Mouse (Mus musculus) limb, embryonic 15.5 days (tissue): ENCODE results near the gene Asic2. TPM values are rescaled to one million over a fixed set of nuclear protein-coding genes. Genes with fewer than 3 reads are reported as not detected.

Experiments used
- ATAC-seq: fragments of 200-750 bp; cut with Nextera tagmentation; 2 replicates; pipeline ENCODE4 v1.8.0; 2017; ENCODE audit warnings: low read depth, moderate TSS enrichment; ENCODE audit not compliant: insufficient number of reproducible peaks, low FRiP score, low TSS enrichment
- H3K27ac ChIP-seq: fragments of 300-500 bp; sonication (generic); 2 replicates; pipeline ENCODE4 v1.5.1; 2015; ENCODE audit warnings: moderate library complexity, mild to moderate bottlenecking, inconsistent platforms
- H3K27me3 ChIP-seq: fragments of 300-500 bp; sonication (generic); 2 replicates; pipeline ENCODE4 v1.6.1; 2015; ENCODE audit warnings: inconsistent platforms
- H3K36me3 ChIP-seq: fragments of 300-500 bp; sonication (generic); 2 replicates; pipeline ENCODE4 v1.6.1; 2015; ENCODE audit warnings: inconsistent platforms
- H3K4me1 ChIP-seq: fragments of 300-500 bp; sonication (generic); 2 replicates; pipeline ENCODE4 v1.6.1; 2015; ENCODE audit warnings: inconsistent platforms
- H3K4me2 ChIP-seq: fragments of 300-500 bp; sonication (generic); 2 replicates; pipeline ENCODE4 v1.6.1; 2015; ENCODE audit warnings: mild to moderate bottlenecking, inconsistent platforms
- H3K4me3 ChIP-seq: fragments of 300-500 bp; sonication (generic); 2 replicates; pipeline ENCODE4 v1.5.1; 2015; ENCODE audit warnings: mild to moderate bottlenecking, inconsistent platforms
- H3K9ac ChIP-seq: fragments of 300-500 bp; sonication (generic); 2 replicates; pipeline ENCODE4 v1.6.1; 2015; ENCODE audit warnings: inconsistent platforms
- H3K9me3 ChIP-seq: fragments of 300-500 bp; sonication (generic); 2 replicates; pipeline ENCODE4 v1.6.1; 2016; ENCODE audit warnings: inconsistent platforms
- WGBS: fragments of 180-500 bp; shearing (Covaris S2); methylation state at CpG from one replicate; pipeline ENCODE4 v1.1.7; 2015; 5-methylcytosine and 5-hydroxymethylcytosine counted together
- polyA plus RNA-seq: library from polyadenylated mRNA; unstranded; fragments of >200 nt; fragmentation: Nextera tagmentation; extraction: Ambion mirVana; gene quantifications from 2 replicates; pipeline ENCODE4 v1.2.1, GENCODE M21; 2015

Gene Asic2
- polyA plus RNA-seq, 1 experiment from 2014 or later = 0.51 TPM

DNA sequence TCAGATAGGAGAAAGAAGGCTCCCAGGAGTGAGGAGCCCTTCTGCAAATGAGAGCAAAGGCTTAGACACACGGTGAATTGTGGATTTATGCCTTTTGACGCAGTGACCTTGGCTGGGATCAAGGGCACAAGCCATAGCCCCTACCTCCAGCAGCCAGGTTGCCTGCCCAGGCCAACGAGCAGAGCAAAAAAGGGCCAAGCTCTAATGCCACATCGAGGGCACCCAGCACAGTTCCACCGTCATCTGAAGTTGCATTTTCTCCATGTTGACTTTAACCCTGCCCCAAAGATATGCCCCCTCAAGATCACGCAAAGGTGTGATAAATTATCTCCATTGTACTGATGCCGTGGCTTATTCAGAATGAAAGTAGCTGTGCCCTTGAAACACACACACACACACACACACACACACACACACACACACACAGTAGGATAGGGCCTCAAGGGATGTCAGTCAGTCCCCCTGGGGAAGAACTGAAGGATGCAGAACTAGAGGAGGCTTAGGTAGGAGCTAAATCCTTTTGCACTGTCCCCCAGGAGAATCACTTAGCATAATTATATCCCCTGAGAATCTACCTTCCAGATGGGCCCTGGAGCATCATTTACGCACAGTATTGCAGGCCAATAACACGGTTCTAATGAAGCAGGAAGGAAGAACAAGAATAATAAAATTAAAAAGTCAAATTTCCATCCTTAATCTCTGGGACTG, 96.6 kb downstream of the Asic2 start:
- no peak overlapping the region for H3K4me3 ChIP-seq
- WGBS = 55% methylated on average over 9 of the region's 9 CpGs
- no peak overlapping the region for H3K4me2 ChIP-seq
- H3K9ac ChIP-seq = no peak overlapping the region
- no peaks in the 10 kb centered on the region for H3K36me3 ChIP-seq
- no peaks in the 10 kb centered on the region for H3K4me1 ChIP-seq
- no peaks in the 10 kb centered on the region for H3K27me3 ChIP-seq
- H3K27ac ChIP-seq = no peak overlapping the region
- no peaks in the 10 kb centered on the region for H3K9me3 ChIP-seq
- no peak for ATAC-seq

DNA sequence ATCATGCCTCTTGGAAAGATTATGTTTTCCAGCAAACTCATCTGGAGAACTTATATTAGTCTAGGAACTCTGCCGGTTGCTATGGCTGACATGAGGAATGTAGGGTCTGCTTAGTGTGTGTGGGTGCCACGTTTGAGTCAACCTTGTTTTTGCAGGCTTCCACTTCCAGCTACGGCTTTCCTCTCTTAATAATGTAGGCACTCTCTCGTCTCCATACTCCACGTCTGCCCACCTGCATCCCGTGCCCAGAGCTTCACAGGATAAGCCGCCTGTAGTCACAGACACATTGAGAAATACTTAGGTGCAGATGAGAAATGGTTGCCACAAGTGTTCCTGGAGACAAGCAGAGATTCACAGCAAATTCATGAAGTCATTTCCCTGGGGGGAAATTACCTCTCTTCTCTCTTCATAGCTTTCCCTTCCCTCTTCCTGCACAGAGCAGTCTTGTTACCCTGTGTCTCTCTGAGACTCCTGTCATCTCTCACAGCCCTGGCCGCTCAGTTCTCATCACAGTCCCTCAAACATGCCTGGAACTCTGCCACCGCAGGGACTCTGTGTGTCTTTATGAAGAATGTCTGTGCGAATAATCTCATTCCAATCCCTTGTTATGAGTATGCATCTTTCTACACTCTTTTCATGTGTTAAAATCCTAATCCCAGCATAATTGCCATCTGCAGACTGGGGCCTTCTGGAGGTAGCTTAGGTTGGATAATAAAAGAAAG, 102.4 kb downstream of the Asic2 start:
- no peak overlapping the region for H3K4me2 ChIP-seq

DNA sequence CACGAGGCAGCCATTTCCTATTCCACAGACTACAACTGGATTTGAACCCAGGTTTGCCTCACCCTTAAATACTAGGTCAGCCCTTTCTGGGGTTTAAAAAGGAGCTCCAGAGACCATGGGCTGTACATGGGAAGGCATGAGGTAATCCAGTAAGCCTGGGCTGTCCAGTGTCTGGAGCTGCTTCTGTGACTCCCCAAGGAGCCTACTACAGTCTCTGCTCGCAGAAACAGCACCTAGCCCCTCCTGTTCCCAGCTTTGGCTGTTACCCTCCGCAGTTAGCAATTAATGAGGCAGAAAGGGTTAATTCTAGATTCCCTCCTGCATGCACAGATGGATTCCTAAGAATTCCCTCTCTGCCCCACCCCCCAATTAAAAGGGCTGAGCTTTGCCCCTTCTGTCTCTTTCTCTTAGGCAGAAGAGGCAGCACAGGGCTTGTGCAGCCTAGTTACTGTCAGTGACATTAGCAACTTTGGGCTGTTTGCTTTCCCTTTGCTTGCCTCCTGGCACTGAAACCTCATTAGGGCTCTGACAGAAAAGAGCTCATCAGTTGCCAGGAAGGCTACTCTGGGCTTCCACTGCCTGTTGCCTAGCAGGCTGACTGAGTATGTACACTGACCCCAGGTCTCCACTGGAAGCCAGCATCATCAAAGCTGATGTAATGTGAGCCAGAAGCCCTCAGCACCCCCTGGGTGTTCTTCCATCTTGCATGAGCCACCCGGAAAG, 107.8 kb downstream of the Asic2 start, which contains the start of gene 5530401A14Rik:
Gene 5530401A14Rik (plus strand): TSS at position 424 of the 723 bp plus-strand sequence.
- Histone ChIP-seq H3K4me2 (no peak within 1 kb of the TSS), H3K9ac (no peak within 1 kb of the TSS), H3K9me3 (no peaks in the 10 kb centered on the region), H3K27ac (no peak within 1 kb of the TSS), H3K27me3 (no peaks in the 10 kb centered on the region), H3K4me1 (peaks cover 11% of the 10 kb centered on the region; the same call in 1 of the 2 replicates), H3K4me3 (no peak within 1 kb of the TSS), H3K36me3 (no peaks in the 10 kb centered on the region)
- WGBS = 30% methylated on average over 4 of the region's 4 CpGs
- 0 out of 2 replicates have a peak, but pooled peaks have one; percentile 44 for ATAC-seq

More for the DNA sequence above, 102.4 kb downstream of the Asic2 start:
- Histone ChIP-seq H3K9me3 (no peaks in the 10 kb centered on the region), H3K4me1 (0 out of 2 replicates have a peak, but pooled peaks cover 4% of the 10 kb centered on the region), H3K36me3 (no peaks in the 10 kb centered on the region), H3K27me3 (no peaks in the 10 kb centered on the region), H3K27ac (peak overlapping the region; percentile 65; the same call in 1 of the 2 replicates), H3K4me3 (no peak overlapping the region), H3K9ac (no peak overlapping the region)
- 51% methylated on average over 10 of the region's 10 CpGs for WGBS
- no peak for ATAC-seq

DNA sequence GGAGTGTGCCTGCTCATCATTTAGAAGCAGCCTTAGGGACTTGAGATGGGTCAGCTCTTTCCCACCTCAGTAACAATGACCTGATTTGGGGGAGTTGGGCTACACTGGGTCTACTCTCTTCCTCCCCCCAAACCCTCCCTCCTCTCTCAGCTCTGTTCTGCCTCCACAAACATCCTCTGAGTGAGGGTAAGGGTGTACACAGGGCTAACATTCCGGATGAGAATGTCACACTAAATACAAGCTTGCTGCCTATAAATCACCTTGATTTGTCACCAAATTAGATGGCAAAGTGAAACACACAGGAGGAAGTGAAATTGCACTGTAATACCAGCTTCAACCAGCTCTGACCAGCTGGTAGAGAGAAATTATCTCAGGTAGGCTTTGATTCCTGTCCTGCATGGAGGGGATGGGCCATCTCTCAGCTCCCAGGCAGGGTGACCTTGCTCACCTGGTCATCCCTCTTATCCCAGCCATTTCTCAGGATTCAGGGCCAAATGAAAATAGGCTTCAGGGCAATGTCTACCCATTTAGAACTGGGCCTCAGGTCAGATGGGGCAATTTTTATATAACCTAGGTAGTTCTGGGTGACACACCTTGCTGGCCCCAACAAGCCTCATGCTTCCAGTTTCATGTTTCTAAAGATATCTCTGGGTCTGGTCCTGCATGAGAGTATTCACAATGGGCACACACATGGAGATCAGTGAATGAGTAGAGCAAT, 120.3 kb downstream of the Asic2 start:
- no peaks in the 10 kb centered on the region for H3K36me3 ChIP-seq
- no peak overlapping the region for H3K4me3 ChIP-seq
- no peak overlapping the region for H3K27ac ChIP-seq
- WGBS = 34% methylated on average over 1 of the region's 1 CpGs
- H3K4me1 ChIP-seq = no peaks in the 10 kb centered on the region
- no peaks in the 10 kb centered on the region for H3K27me3 ChIP-seq
- no peaks in the 10 kb centered on the region for H3K9me3 ChIP-seq
- no peak overlapping the region for H3K4me2 ChIP-seq
- no peak for ATAC-seq
- no peak overlapping the region for H3K9ac ChIP-seq

DNA sequence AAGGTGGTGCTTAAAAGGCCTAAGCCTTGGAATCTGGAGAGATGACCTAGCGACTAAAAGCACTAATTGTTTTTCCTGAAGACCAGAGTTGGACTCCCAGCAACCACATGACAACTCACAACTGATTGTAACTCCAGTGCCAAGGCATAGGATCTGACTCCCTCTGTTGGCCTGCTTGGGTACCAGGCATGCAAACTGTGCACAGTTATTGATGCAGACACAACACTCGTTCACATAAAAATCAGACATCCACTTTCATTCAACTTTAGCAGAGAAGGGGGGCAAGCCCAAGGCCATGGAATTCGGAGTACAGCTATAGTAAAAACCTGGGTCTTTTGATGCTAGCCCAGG, 122.6 kb downstream of the Asic2 start:
- Histone ChIP-seq H3K9ac (no peak overlapping the region), H3K36me3 (no peaks in the 10 kb centered on the region), H3K27ac (no peak overlapping the region), H3K4me3 (no peak overlapping the region), H3K9me3 (no peaks in the 10 kb centered on the region), H3K4me1 (no peaks in the 10 kb centered on the region), H3K4me2 (no peak overlapping the region), H3K27me3 (no peaks in the 10 kb centered on the region)
- WGBS = 70% methylated on average over 3 of the region's 3 CpGs
- no peak for ATAC-seq

DNA sequence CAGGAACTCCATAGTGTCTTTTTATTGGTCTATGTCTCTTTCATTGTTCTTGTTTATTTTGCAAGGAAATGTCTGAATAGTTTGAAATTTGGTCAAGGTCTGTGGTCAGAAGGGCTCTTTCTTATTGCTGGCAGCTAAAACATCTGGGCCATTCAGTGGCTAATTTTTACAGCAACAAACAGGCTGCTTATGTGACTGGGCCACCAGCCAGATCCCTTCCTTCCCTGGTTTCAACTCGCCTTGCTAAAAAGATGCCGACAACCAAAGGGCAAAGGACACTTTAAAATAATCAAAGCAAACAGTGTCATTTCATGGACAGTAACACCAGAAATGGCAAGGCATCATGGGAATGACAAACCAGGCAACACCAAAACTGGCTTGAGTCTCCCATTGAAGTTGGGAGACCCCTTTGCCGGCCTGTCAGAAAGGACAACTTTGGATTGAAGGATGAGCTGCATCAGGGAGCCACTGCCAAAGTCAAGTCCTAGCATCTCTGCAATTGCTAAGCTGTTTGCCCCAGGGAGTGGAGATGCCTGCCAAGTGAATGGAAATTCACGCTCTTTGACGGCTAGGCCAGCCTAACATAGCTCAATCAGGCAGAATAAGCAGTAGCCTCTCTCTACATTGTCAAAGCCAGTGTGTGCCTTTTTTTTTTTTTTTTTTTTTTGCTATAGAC, 123.1 kb downstream of the Asic2 start:
- Histone ChIP-seq H3K9me3 (no peaks in the 10 kb centered on the region), H3K4me2 (no peak overlapping the region), H3K27me3 (no peaks in the 10 kb centered on the region), H3K4me3 (no peak overlapping the region), H3K36me3 (no peaks in the 10 kb centered on the region), H3K9ac (no peak overlapping the region), H3K27ac (no peak overlapping the region), H3K4me1 (no peaks in the 10 kb centered on the region)
- WGBS = 40% methylated on average over 5 of the region's 5 CpGs
- no peak for ATAC-seq

DNA sequence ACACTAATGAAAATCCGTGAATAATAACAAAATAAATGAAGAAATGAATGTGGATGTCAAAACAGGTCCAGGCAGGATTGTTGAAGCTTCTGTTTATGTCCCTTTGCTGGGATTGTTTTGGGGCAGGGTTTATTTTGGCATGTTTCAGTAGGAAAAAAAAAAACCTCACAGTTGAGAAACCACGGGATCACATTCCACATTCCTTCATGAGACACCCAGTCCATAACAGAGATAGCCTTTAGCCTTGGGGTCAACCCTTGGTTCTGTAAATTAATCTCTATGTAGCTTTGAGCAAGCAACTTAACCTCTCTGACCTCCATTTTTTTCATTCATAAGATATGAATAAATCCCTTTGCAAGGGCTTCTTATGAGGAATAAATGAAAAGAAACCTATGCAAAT, 127.3 kb downstream of the Asic2 start:
- Histone ChIP-seq H3K4me2 (no peak overlapping the region), H3K36me3 (no peaks in the 10 kb centered on the region), H3K4me3 (no peak overlapping the region), H3K27me3 (no peaks in the 10 kb centered on the region), H3K9me3 (no peaks in the 10 kb centered on the region), H3K27ac (no peak overlapping the region), H3K9ac (no peak overlapping the region), H3K4me1 (no peaks in the 10 kb centered on the region)
- ATAC-seq = no peak
- WGBS = 40% methylated on average over 2 of the region's 2 CpGs

DNA sequence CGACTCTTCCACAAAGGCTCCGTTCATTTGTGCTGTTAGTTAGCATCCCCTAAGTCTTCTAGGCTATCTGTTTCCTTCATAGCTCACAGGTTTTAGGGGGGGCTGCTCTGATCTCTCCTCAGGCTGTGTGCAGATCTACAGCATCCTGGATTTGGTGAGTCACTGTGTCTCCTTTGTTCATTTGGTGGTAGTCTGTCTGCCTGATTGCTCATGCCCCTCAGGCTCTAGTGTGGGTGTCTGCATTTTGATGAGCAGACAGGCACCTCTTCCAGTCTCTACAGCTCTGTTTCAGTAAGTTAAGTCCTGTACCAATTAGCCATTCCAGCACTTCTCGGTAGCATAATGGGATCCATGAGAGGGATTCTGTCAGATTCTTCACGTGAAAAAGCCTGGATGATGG, 129.8 kb downstream of the Asic2 start:
- no peaks in the 10 kb centered on the region for H3K9me3 ChIP-seq
- WGBS = 72% methylated on average over 4 of the region's 4 CpGs
- no peaks in the 10 kb centered on the region for H3K36me3 ChIP-seq
- no peak overlapping the region for H3K9ac ChIP-seq
- no peaks in the 10 kb centered on the region for H3K27me3 ChIP-seq
- H3K4me1 ChIP-seq = no peaks in the 10 kb centered on the region
- H3K4me2 ChIP-seq = no peak overlapping the region
- H3K27ac ChIP-seq = no peak overlapping the region
- H3K4me3 ChIP-seq = no peak overlapping the region
- ATAC-seq = no peak

DNA sequence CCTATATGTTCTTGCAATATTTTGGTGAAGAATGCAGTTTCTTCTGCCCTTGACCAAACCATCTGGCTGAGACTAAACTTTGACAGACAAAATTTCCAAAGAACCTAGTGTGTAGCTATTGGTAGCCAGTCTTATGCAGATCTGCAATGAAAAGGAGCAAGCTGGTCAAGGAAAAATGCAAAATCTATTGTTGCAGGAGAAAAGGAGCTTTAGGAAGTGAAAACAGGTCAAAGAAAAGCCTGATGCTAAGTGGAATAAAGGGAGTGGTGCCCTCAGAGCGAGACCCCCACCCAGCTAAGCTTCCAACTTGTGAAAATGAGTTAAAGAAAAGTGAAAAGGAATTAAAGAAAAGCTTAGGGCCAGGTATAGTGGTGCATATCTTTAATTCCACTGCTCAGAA, 135.9 kb downstream of the Asic2 start:
- Histone ChIP-seq H3K27me3 (no peaks in the 10 kb centered on the region), H3K4me1 (no peaks in the 10 kb centered on the region), H3K4me3 (no peak overlapping the region), H3K9me3 (no peaks in the 10 kb centered on the region), H3K27ac (no peak overlapping the region), H3K9ac (no peak overlapping the region), H3K4me2 (no peak overlapping the region), H3K36me3 (no peaks in the 10 kb centered on the region)
- WGBS = 89% methylated on average over 1 of the region's 1 CpGs
- no peak for ATAC-seq

DNA sequence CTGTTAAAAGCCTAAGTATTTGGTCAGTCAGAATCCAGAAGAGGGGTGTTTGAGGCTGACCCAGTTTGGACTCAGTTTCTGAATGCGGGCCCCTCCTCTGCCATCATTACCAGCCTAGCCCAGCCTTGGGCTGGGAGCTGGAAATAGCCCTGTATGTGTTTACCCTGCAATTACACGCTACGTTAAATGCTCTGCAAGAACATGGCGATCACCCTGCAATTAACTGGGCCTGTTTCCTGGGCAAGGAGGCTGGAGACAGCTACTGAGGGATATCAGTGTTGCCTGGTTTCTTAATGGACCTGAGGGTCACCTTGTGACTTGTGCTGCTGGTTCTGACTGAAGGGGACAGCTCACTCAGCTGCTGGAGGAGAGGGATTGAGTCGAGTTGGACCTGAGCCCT, 151.7 kb downstream of the Asic2 start:
- Histone ChIP-seq H3K27me3 (no peaks in the 10 kb centered on the region), H3K9me3 (no peaks in the 10 kb centered on the region), H3K36me3 (no peaks in the 10 kb centered on the region), H3K4me2 (no peak overlapping the region), H3K4me3 (no peak overlapping the region), H3K27ac (no peak overlapping the region), H3K9ac (no peak overlapping the region), H3K4me1 (no peaks in the 10 kb centered on the region)
- no peak for ATAC-seq
- 46% methylated on average over 5 of the region's 5 CpGs for WGBS

DNA sequence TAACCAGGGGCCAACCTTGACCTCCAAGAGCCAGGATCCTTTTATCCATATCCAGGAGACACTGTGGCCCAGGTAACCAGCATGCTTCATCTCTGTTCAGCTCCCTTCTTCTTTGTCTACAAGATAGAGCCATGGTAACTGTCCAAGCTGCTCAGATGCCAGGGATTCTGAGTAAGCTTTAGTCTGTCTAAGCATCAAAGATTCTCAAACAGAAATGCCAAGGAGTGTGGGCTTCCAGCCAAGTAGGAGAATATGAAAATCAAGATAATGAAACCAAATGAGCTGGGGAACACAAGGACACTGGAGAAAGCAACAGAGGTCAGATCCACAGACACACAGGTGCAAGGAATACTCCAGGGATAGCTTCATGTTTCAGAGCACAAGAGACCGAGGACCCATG, 153.4 kb downstream of the Asic2 start:
- H3K9me3 ChIP-seq = no peaks in the 10 kb centered on the region
- no peak overlapping the region for H3K4me2 ChIP-seq
- 73% methylated on average over 1 of the region's 1 CpGs for WGBS
- no peak overlapping the region for H3K27ac ChIP-seq
- no peak overlapping the region for H3K4me3 ChIP-seq
- no peaks in the 10 kb centered on the region for H3K27me3 ChIP-seq
- no peak overlapping the region for H3K9ac ChIP-seq
- no peaks in the 10 kb centered on the region for H3K36me3 ChIP-seq
- H3K4me1 ChIP-seq = no peaks in the 10 kb centered on the region
- ATAC-seq = no peak
